Mouse (Mus musculus): ENCODE data around the gene Etl4.

DNA sequence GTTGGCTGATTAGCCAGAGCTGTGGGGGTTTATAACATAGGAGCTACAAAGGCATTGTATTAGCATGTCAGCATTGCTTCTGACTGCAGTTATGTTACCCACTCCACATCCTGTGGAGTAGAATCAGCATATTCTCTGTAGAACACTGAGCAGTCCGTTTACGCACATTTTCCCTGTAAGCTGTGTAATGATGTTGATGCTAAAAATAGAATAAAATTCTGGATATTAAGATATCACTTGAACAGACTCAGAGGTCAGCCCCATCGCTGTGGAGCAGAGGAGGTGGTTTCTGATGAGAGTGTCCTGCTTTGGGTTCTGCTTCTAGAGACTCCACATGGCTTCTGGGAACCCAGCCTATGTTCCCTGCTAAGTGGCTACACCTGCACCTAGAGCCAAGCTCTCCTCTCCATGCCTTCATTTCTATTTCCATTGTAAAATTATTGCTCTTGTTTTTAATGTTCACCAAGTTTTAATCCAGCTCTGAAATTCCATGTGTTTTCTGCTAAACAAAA lies 299.2 kb downstream of the Etl4 start:
- TF ChIP-seq MAX (IDR thresholded peaks at IDR 0.05; ENCODE audit: low read length), result no peak
- TF ChIP-seq CTCF (IDR thresholded peaks at IDR 0.05 in 2 of 3, conservative IDR thresholded peaks at IDR 0.05 in 1 of 3; ENCODE audit: control insufficient read depth in 1 of 3, insufficient read depth in 1 of 3, low read depth in 2 of 3, low read length in 3 of 3, poor library complexity in 1 of 3, severe bottlenecking in 1 of 3), result no peak
- TF ChIP-seq POLR2AphosphoS2 (IDR thresholded peaks at IDR 0.05; ENCODE audit: low read length), result no peak
- TF ChIP-seq MYC (IDR thresholded peaks at IDR 0.05; ENCODE audit: low read depth, low read length), result no peak
- TF ChIP-seq JUND (IDR thresholded peaks at IDR 0.05; ENCODE audit: low read depth, low read length), result no peak
- TF ChIP-seq EP300 (IDR thresholded peaks at IDR 0.05; ENCODE audit: low read depth in 1 of 2, low read length in 2 of 2), result no peak
